In genomic region chr1:142985516-142985915, GRCm38 (mm10) we compare ENCODE assay signal across 13 mouse cellular contexts.
DNase-seq lines count a peak whose midpoint lies in the region; ATAC-seq and TF ChIP-seq lines count a peak whose summit lies in the region.
"Had no signal": no experiment of that assay in that cellular context is flagged by ENCODE, and none has a peak within 500 bp of the region (broad histone marks: within the 10 kb centered on the region; RNA-seq: fewer than 3 reads in every experiment).

No protein-coding gene starts in this region.

- no peaks in the 10 kb centered on the region; the same call in 1 of the 2 replicates for H3K36me3 ChIP-seq in heart, adult 2 months (ENCODE audit: control insufficient read depth, insufficient read depth, low read length)
- H3K36me3 ChIP-seq in heart, embryonic 12.5 days = no peaks in the 10 kb centered on the region
- H3K36me3 ChIP-seq: forebrain, embryonic 10.5 days; limb, embryonic 12.5 days; lung, embryonic 15.5 days; stomach, embryonic 15.5 days had no signal

- no peaks in the 10 kb centered on the region for H3K79me2 ChIP-seq in heart, adult 2 months (replicated peaks; ENCODE audit: control insufficient read depth, insufficient read depth, low read length)

- H3K9ac ChIP-seq in heart, adult 2 months (ENCODE audit: low read depth, low read length) = no peak overlapping the region
- no peak overlapping the region for H3K9ac ChIP-seq in heart, embryonic 12.5 days
- H3K9ac ChIP-seq: hindbrain, embryonic 14.5 days; limb, embryonic 12.5 days; lung, embryonic 15.5 days; stomach, embryonic 15.5 days had no signal

- H3K4me1 ChIP-seq in heart, adult 2 months (ENCODE audit: control insufficient read depth, insufficient read depth, low read length) = no peaks in the 10 kb centered on the region
- H3K4me1 ChIP-seq in heart, embryonic 12.5 days (replicated peaks) = 0 out of 2 replicates have a peak, but pooled peaks cover 4% of the 10 kb centered on the region
- H3K4me1 ChIP-seq: limb, embryonic 12.5 days; lung, embryonic 15.5 days; stomach, embryonic 15.5 days had no signal

- 6% methylated on average over 1 of the region's 1 CpGs for WGBS in heart, adult 2 months
- WGBS in heart, embryonic 12.5 days = 18% methylated on average over 1 of the region's 1 CpGs

- no peak for TF ChIP-seq EP300 in heart, adult 2 months (IDR thresholded peaks at IDR 0.05; ENCODE audit: insufficient read depth, low read depth, low read length)

- no peak overlapping the region for H3K4me2 ChIP-seq in heart, embryonic 12.5 days
- H3K4me2 ChIP-seq: hindbrain, embryonic 14.5 days; limb, embryonic 12.5 days; lung, embryonic 15.5 days; stomach, embryonic 15.5 days had no signal

- no peaks in the 10 kb centered on the region for H3K9me3 ChIP-seq in heart, embryonic 12.5 days (replicated peaks)
- H3K9me3 ChIP-seq: forebrain, embryonic 10.5 days; limb, embryonic 12.5 days; lung, embryonic 15.5 days; stomach, embryonic 15.5 days had no signal

- intact Hi-C loops in heart, adult 2 months (cut with DNase I) = no loop called here

- no peak for TF ChIP-seq POLR2A in heart, adult 2 months (IDR thresholded peaks at IDR 0.05; ENCODE audit: insufficient read depth, low read depth, low read length)

- ATAC-seq in heart, embryonic 12.5 days (ENCODE audit: insufficient number of reproducible peaks, low FRiP score) = no peak
- no peak for ATAC-seq in megakaryocyte, adult 5-6 weeks (ENCODE audit: poor library complexity, severe bottlenecking)

- H3K4me3 ChIP-seq in heart, adult 2 months = no peak overlapping the region
- H3K4me3 ChIP-seq in heart, embryonic 12.5 days = no peak overlapping the region
- H3K4me3 ChIP-seq: forebrain, embryonic 10.5 days; limb, embryonic 12.5 days; lung, embryonic 15.5 days; stomach, embryonic 15.5 days had no signal

- H3K27me3 ChIP-seq in heart, adult 2 months (ENCODE audit: control insufficient read depth, insufficient read depth, low read length) = no peaks in the 10 kb centered on the region
- H3K27me3 ChIP-seq in heart, embryonic 12.5 days (replicated peaks) = no peaks in the 10 kb centered on the region
- H3K27me3 ChIP-seq: limb, embryonic 12.5 days; lung, embryonic 15.5 days; stomach, embryonic 15.5 days had no signal

- DNase-seq in heart, adult 2 months = peak; percentile 3 to 19
- peak; percentile 18 for DNase-seq in right cerebral cortex, adult 18-20 months
- no peak for DNase-seq in right cerebral cortex, postnatal 25 days
- DNase-seq in brain, adult 2 months (ENCODE audit: low read depth, low spot score) = peak; percentile 43
- no peak for DNase-seq in spleen, postnatal 4 days (ENCODE audit: low spot score in 2 of 2)
- DNase-seq: gastrocnemius, postnatal 14 days had no signal

- no peak for TF ChIP-seq CTCF in heart, adult 2 months (IDR thresholded peaks at IDR 0.05)

- no peak overlapping the region for H3K27ac ChIP-seq in heart, adult 2 months
- no peak overlapping the region for H3K27ac ChIP-seq in heart, embryonic 12.5 days (ENCODE audit: poor library complexity, severe bottlenecking)
- H3K27ac ChIP-seq: hindbrain, embryonic 14.5 days; limb, embryonic 12.5 days; lung, embryonic 15.5 days; stomach, embryonic 15.5 days had no signal

Comparison
In these comparisons a context has a peak if more than half of its experiments do, and no peak if none do; other contexts are left out.
1. DNase-seq: peak in heart, adult 2 months (2 of 2), right cerebral cortex, adult 18-20 months (single experiment) and brain, adult 2 months (single experiment); none in right cerebral cortex, postnatal 25 days (single experiment) and spleen, postnatal 4 days (0 of 2).